Mouse (Mus musculus) heart, adult 9 months (tissue): ENCODE data around the gene Scgb1b29.
"Not testable (repeated sequence)": the region's sequence is repeated elsewhere in the genome, so short reads cannot be mapped to it uniquely, and the experiment has no call there.

Source experiments
- DNase-seq, 2 experiments: peaks; one replicate each; pipeline ENCODE4 v3.0.0; 2022; ENCODE audit warnings: low spot score in 2 of 2

The Scgb1b29 gene

DNA sequence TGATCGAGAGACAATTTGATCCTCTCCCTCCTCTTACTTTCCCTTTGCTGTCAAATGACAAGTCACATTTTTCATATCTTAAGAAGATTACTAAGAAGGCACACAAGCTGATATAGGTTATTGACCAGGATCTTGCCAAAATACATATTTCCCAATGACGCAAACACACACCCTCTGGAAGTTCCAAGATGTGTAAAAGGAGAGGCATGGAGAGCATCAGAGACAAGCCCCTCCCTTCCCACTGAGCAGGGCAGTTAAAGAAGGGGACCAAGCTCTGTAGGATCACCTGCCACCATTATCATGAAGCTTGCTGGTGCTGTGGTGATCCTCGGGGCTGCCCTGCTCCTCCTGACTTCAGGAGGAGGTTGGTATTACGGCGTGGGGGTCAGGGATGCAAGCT lies at the start of gene Scgb1b29:
Gene Scgb1b29 (plus strand): TSS at position 301 of the 400 bp plus-strand sequence.
- not testable (repeated sequence) for DNase-seq

DNA sequence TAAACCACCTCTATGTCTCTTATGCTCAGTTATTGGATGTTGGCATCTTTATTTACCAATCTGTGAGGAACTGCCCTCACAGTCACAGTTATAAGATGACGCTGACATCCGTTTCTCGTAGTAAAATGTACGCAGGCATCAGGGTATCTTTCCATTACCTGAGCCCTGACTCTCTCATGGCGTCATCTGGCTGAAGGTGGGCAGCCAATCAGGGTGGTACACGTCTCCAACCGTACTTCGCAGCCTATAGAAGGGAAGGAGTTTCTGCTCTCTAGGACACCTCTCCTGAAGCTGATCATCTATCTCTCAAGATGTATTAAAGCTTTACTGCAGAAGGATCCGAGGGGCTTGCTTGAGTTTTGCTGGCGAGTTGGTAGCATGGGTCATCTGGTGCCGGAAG lies 12.7 kb upstream of the Scgb1b29 start:
- DNase-seq: not testable (repeated sequence)
